Mouse (Mus musculus) adrenal gland, postnatal 10 days (tissue): ENCODE data around the gene Cpt2. TPM values are rescaled to one million over a fixed set of nuclear protein-coding genes. Genes with fewer than 3 reads are reported as not detected.
A peak's percentile ranks its signal among the peaks of the same experiment; 100 is the strongest.

Source experiments
- DNase-seq: peaks from one replicate; pipeline ENCODE4 v3.0.0; 2021; ENCODE audit warnings: mixed read lengths
- total RNA-seq, 2 experiments: library from RNA; stranded (reverse); gene quantifications; 2 replicates each; pipeline ENCODE4 v1.2.3; 2021

The Cpt2 gene
- total RNA-seq, 2 experiments from 2014 or later = 269 to 277 TPM

DNA sequence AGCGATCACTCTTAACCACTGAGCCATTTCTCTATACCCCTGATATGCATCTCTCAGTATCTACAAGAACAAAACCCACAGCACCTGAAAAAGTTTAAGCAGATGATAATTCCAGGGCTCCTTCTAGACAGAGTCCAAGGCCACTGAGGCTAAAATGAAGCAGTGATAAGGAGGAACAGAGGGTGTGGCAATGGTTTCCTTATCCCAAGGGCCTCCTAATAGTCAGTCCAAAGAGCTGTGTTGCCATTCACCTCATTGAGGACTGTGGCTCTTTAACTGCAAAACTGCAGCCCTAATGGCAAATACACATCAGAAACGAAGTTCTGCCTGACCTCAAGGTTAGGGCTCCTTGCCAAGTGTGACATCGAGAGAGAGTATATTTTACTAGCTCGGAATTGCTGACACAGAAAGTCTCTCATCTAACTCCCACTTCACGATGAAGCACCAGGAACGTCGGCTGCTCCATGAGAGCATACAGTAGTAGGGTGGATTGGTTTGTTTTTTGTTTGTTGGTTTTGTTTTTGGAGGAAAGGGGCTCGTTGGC is 2.2 kb downstream of the Cpt2 start:
- peak; percentile 88 for DNase-seq

GRCm38 (mm10) chr4:107920336-107920735 is 3.1 kb downstream of the Cpt2 start:
- peak; percentile 77 for DNase-seq

GRCm38 (mm10) chr4:107910020-107910419 is 13.4 kb downstream of the Cpt2 start:
- DNase-seq = no peak

DNA sequence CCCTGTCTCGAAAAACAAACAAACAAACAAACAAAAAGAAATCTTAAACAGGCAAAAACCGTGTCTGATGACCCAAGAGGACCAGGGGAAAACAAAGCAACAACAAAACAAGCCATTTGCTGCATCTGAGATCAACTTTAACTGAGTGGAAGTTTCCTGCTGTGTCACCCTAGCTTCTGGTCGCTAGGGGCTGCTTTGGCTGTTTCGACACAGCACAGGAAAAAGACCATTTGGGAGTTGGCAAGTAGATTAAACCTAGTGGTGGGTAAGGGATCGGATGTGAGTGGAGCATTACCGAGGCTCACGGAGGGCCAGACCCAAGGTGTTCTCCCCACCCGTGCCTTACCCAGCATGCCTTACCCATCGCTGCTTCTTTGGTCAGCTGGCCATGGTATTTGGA is 16.8 kb downstream of the Cpt2 start:
- DNase-seq = no peak

DNA sequence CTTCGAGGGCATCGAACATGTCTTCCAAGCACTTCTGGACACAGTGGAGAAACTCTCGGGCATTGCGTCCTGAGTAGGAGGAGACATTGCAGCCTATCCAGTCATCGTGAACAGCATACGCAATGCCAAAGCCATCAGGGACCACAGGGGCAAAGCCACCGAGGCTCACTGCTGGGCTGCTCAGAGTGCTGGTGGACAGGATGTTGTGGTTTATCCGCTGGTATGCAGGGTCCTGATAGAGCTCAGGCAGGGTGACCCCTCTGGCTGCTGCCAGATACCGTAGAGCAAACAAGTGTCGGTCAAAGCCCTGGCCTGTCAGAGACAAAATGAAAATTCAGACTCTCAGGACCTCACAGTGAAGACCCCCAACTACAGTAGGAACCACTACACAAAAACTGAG is 19.2 kb downstream of the Cpt2 start:
- no peak for DNase-seq

DNA sequence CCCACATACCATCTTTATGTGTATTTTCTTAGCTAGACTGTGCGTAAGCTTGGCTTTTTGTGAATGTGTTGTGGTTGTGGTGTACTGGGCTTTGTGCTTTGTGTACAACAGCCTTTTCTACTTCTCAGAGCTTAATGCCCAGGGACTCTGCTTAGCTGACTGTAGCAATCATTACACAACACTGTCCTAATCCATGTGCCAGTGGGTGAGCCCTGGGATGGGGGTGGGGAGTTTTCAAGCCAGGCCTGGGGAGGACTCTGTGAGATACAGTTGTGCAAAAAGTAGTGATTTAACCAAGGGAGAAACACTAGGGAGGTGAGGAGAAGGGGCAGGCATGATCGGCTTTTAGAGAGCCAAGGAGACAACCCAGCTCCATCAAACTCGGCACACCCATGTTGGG is 23.2 kb downstream of the Cpt2 start:
- no peak for DNase-seq

DNA sequence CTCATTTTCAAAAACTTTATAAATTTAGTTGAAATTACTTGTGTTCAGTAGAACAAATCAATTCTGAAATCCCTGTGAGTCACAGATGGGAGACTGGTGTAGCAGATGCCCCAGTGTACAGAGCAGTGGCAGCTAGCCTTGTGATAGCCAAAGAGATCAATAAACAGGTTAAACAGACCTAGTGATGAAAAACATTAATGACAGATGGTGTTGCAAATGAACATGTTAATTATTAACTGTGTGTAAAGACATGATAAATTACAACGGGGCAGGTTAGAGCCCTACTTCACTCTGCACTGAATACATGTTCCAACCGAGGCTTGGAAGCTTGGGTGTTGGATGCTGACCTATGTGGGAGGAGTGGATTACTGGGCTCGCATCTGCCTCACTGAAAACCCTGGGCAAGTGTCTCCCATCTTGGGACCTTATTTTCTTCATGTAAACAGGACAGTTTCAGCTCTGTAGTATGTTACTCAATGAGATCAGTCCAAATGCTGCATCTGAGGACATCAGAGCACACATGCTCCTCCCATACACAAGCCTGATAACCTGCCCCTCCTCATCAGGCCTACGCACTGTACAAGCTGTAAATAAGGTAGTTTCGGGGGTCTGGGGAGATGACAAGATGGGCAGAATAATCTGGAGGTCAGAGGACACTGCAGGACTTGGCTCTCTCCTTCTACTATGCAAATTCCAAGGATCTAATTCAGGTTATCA is 24.0 kb downstream of the Cpt2 start:
- DNase-seq = no peak

GRCm38 (mm10) chr4:107892663-107893062 is 30.7 kb downstream of the Cpt2 start:
- no peak for DNase-seq

DNA sequence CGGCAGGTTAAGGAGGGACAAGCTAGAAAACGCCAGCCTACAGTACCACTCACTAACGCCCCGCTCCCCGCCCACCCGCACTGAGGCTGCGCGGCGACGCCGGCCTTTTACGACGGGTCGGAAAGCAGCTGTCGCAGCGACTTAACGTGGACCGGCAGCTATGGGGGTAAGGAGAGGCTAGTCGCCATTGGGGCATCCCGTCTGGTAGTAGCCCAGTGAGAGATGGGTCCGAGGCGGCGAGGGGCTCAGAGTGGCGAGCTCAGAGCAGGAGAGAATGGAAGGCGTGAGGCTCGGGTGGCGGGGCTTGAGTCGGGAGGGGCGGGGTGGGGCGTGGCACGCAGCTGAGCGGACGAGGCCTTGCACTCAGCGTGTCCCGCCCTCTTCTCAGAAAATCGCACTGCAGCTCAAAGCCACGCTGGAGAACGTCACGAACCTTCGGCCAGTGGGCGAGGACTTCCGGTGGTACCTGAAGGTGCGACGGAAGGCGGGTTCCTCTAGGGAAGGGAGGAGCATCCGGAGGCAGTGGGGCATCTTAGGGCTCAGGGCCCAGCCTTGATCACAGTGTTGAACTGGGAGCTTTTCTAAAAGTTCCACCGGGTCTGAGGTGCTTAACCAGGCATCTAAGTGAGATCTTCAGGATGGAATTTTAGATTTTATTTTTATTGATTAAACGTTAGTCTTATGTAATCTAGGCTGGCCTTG is 33.5 kb downstream of the Cpt2 start, which contains the start of gene 0610037L13Rik:
TSS of gene 0610037L13Rik (plus strand) at position 83 of the 702 bp plus-strand sequence.
- peak; percentile 95 for DNase-seq

DNA sequence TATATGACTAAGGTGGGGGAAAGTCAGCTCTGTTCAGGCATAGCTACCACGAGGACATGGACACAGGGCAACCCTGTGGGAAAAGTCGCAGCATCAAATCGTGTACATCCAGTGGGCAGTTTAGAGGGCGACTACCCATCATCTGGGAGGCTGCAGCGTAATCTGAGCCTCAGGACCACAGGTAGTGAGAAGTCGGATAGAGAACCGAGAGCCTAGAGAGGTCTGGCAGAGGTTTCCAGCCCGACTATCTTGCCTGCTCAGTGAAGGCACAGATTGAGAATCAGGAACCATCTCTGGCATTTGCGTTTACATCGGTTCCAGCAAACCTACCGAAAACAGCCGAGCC is 34.1 kb downstream of the Cpt2 start:
- DNase-seq = no peak

DNA sequence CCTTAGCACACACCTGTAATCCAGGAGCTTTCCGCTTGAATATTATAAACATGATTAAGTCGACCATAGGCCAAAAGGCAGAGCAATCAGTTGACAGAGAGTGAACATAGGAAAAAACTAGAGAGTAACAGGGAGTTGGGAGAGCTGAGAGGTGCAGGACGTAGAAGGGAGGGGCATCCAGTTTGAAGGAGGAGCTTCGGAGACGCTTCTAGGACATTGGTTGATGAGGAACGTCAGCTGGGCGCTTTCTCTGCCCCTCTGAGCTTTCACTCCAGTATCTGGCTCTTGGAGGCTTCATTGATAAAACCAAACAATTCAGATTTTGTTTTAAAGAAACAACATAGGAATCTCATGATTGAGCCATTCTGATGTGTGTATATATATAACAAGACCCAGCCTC is 37.0 kb downstream of the Cpt2 start:
- no peak for DNase-seq

GRCm38 (mm10) chr4:107881631-107882030 is 41.8 kb downstream of the Cpt2 start:
- no peak for DNase-seq

- DNase-seq = peak; percentile 97
Measured at GRCm38 (mm10) chr4:107879254-107880050, 44.0 kb downstream of the Cpt2 start, which contains the start of gene Magoh. TSS of gene Magoh (plus strand) at chr4:107879755.

- DNase-seq = no peak
Measured at GRCm38 (mm10) chr4:107864866-107865265, 58.5 kb downstream of the Cpt2 start.

GRCm38 (mm10) chr4:107858995-107859394 is 64.4 kb downstream of the Cpt2 start:
- DNase-seq = no peak

DNA sequence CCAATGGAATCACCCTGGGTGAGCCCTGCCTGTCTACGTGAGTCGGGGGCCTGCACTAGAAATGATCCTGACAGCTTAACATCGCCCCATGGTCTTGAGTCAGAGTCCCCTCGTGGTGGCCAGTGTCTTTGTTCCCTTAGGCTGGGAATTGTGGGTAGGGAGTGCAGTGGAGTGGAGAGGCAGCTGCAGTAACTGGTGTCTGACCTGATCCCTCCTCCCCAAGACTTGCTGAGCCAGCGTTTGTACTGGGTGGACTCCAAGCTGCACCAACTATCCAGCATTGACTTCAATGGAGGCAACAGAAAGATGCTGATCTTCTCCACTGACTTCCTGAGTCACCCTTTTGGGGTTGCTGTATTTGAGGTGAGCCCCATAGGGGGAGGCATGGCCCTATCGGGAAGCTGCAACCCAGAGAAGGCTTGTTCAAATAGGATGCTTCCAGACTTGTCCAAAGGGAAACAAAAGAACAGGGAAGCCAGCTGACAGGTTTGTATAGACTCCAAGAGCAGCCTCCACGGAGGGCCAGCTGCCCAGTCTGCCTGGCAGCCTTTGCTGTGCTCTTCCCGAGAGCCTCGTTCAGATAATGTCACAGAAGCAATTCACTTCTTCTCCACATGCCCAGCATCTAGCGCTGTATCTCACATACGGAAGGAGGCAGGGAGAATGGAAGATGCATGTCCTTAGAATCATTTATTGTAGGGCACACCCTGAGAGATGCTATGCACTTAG is 66.3 kb downstream of the Cpt2 start:
- no peak for DNase-seq

Other genes starting within 250 kb of the Cpt2 start
- gene Dmrtb1, start 239.4 kb downstream of the Cpt2 start, total RNA-seq = not detected
- gene Lrp8, start 121.3 kb downstream of the Cpt2 start, total RNA-seq = 1 to 10 TPM; 3.8 to 4.9 TPM
- 10 to 100 TPM; 83.6 to 86.1 TPM for gene Magoh, start 43.9 kb downstream of the Cpt2 start, total RNA-seq
- 10 to 100 TPM; 68.6 to 80.0 TPM for gene 0610037L13Rik, start 33.8 kb downstream of the Cpt2 start, total RNA-seq
- under 1 TPM; 0.15 to 0.39 TPM for gene Slc1a7, start 44.7 kb upstream of the Cpt2 start, total RNA-seq
- 1 to 10 TPM; 7.0 to 7.4 TPM for gene Podn, start 172.8 kb upstream of the Cpt2 start, total RNA-seq
- gene Scp2, start 221.4 kb upstream of the Cpt2 start, total RNA-seq = 100 to 1,000 TPM; 444 to 569 TPM
- gene Echdc2, start 241.8 kb upstream of the Cpt2 start, total RNA-seq = 10 to 100 TPM; 29.1 to 33.8 TPM